Mouse (Mus musculus) intestine, embryonic 14.5 days (tissue): Measurements from ENCODE around the gene Vav3. TPM values are rescaled to one million over a fixed set of nuclear protein-coding genes. Genes with fewer than 3 reads are reported as not detected.
A peak's percentile ranks its signal among the peaks of the same experiment; 100 is the strongest.

Source experiments
- ATAC-seq: fragments of 200-750 bp; cut with Nextera tagmentation; replicated peaks from 2 replicates; pipeline ENCODE4 v1.8.0; 2017; ENCODE audit warnings: low read depth, moderate number of reproducible peaks, moderate TSS enrichment, moderate library complexity; ENCODE audit not compliant: low FRiP score, low TSS enrichment
- DNase-seq: peaks from one replicate; pipeline ENCODE4 v3.0.0-alpha.2; 2018; ENCODE audit warnings: low spot score
- H3K27ac ChIP-seq: fragments of 300-500 bp; sonication (generic); 2 replicates; pipeline ENCODE4 v1.5.1; 2014; ENCODE audit warnings: low read depth, mild to moderate bottlenecking, control low read depth
- H3K27me3 ChIP-seq: fragments of 300-500 bp; sonication (generic); replicated peaks from 2 replicates; pipeline ENCODE4 v1.6.1; 2014; ENCODE audit warnings: low read length, control low read depth; ENCODE audit not compliant: control insufficient read depth, insufficient read depth
- H3K36me3 ChIP-seq: fragments of 300-500 bp; sonication (generic); 2 replicates; pipeline ENCODE4 v1.6.1; 2014; ENCODE audit warnings: low read length, control low read depth; ENCODE audit not compliant: control insufficient read depth, insufficient read depth
- H3K4me1 ChIP-seq: fragments of 300-500 bp; sonication (generic); replicated peaks from 2 replicates; pipeline ENCODE4 v1.6.1; 2014; ENCODE audit warnings: low read length, control low read depth, mixed read lengths; ENCODE audit not compliant: control insufficient read depth, insufficient read depth
- H3K4me2 ChIP-seq: fragments of 300-500 bp; sonication (generic); 2 replicates; pipeline ENCODE4 v1.6.1; 2014; ENCODE audit warnings: low read length
- H3K4me3 ChIP-seq: fragments of 300-500 bp; sonication (generic); 2 replicates; pipeline ENCODE4 v1.5.1; 2014; ENCODE audit warnings: low read depth, low read length, control low read depth, mixed read lengths
- H3K9ac ChIP-seq: fragments of 300-500 bp; sonication (generic); 2 replicates; pipeline ENCODE4 v1.6.1; 2014; ENCODE audit warnings: mild to moderate bottlenecking, low read length
- H3K9me3 ChIP-seq: fragments of 300-500 bp; sonication (generic); 2 replicates; pipeline ENCODE4 v1.6.1; 2016; ENCODE audit warnings: low read length, control low read depth; ENCODE audit not compliant: control insufficient read depth
- WGBS: fragments of 180-500 bp; shearing (Covaris S2); extraction: QIAGEN DNeasy Blood & Tissue Kit; methylation state at CpG from one replicate; pipeline ENCODE4 v1.1.7; 2014; 5-methylcytosine and 5-hydroxymethylcytosine counted together
- polyA plus RNA-seq: library from polyadenylated mRNA; unstranded; fragments of >200 nt; fragmentation: Nextera tagmentation; extraction: Ambion mirVana; gene quantifications from 2 replicates; pipeline ENCODE4 v1.2.1, GENCODE M21; 2014

Vav3 gene
- polyA plus RNA-seq, 1 experiment from 2014 or later = 17.1 TPM

DNA sequence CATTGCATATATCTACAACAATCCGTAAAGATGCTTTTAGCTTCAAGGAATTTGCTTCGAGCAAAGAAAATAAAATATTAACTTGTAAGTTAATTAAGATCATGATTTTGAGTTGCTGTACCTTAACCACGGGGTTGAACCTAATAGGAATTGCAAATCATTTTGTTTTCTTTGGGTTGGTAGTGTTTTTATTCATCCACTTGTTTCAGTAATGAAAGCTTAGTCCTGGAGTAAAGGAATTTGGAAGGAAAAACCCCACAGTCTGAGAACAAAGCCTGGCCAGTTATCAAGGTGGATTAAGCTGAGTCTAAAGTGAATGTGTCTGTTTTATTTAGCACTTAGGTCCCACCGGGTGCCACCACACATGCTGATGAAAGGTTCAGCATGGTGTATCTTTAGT, 199.6 kb downstream of the Vav3 start:
- Histone ChIP-seq H3K4me3 (no peak overlapping the region), H3K27ac (no peak overlapping the region), H3K4me1 (no peaks in the 10 kb centered on the region), H3K4me2 (no peak overlapping the region), H3K27me3 (no peaks in the 10 kb centered on the region), H3K36me3 (no peaks in the 10 kb centered on the region), H3K9me3 (no peaks in the 10 kb centered on the region), H3K9ac (no peak overlapping the region)
- WGBS = 65% methylated on average over 4 of the region's 4 CpGs
- ATAC-seq (no peak), DNase-seq (no peak)

DNA sequence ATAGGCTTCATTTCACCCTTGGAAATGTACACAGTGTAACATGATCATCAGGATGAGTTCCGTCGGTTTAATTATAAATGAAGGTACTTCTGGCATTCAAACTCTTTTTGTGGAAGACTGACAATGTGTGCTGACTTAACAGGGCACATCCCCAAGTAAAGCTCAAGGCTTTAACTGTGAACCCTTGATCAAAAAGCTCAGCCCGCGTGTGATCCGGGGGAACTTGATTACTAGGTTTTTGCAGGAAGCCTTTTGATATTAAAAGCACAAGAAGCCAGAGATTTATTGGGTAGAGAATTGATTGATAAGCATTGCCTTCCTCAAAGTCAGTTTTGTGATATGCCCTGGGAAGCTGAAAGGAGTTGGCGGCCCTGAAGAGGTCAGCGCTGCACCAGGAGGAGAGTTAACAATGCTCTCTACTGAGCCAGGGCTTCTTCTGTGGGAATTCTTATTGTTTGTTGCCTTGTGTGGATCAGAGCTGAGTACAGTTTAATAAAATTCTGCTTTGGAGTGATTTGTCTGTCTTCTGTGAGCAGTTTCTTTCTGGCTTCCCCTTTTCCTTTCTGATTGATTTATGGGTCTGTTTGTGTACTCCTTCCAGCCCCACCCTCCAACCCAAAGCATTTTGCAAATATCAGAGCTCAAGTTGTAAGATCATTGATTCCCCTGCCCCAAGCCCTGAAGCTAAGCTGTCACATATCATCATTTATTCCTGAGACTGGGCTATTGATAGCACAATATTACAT, 204.2 kb downstream of the Vav3 start:
- no peaks in the 10 kb centered on the region for H3K4me1 ChIP-seq
- no peak overlapping the region for H3K9ac ChIP-seq
- no peak overlapping the region for H3K27ac ChIP-seq
- 52% methylated on average over 7 of the region's 7 CpGs for WGBS
- no peaks in the 10 kb centered on the region for H3K27me3 ChIP-seq
- H3K4me2 ChIP-seq = no peak overlapping the region
- DNase-seq (no peak), ATAC-seq (no peak)
- no peak overlapping the region for H3K4me3 ChIP-seq
- H3K9me3 ChIP-seq = no peaks in the 10 kb centered on the region
- no peaks in the 10 kb centered on the region for H3K36me3 ChIP-seq

DNA sequence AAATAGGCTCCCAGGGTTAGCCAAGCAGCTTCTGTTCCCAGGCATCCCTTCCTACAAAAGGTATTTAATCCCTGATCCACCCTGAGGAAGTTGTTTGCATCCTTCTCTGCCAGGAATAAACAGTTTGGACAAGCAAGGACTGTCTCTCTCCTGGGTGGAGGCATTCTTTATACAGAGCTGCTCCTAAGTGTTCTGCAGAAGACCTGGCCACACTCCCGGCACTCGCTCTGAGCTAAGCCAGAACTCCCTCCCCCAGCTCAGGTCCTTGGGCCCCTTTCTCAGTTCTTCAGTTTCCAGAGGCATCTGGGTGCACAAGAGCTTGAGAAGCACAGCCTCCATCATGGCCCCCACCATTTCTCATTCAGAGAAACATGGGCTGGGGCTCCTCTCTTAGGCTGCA, 216.9 kb downstream of the Vav3 start:
- Histone ChIP-seq H3K36me3 (no peaks in the 10 kb centered on the region), H3K4me1 (no peaks in the 10 kb centered on the region; the same call in 1 of the 2 replicates), H3K4me3 (no peak overlapping the region), H3K9ac (no peak overlapping the region), H3K4me2 (no peak overlapping the region), H3K9me3 (no peaks in the 10 kb centered on the region), H3K27ac (no peak overlapping the region), H3K27me3 (no peaks in the 10 kb centered on the region)
- ATAC-seq = no peak
- WGBS = 59% methylated on average over 2 of the region's 2 CpGs
- no peak for DNase-seq

DNA sequence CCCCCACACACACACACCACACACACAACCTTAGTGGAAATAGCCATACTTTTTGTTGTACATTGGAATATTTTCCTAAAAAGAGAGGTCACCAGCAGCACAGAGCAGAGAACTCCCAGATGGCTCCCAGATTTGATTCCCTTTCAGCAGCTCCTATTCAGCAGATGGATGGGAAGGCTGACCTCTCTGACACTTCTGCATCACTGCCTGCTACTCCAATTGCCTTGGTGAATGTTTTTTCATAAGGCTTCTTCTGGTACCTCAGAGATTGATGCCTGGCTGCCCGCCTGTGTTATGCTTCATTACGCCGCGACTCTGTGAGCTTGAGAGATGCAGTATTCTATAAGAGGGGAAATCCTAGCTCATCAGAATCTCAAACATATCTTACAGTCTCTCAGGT, 220.8 kb downstream of the Vav3 start:
- no peak for ATAC-seq
- H3K36me3 ChIP-seq = no peaks in the 10 kb centered on the region
- H3K9ac ChIP-seq = no peak overlapping the region
- H3K4me1 ChIP-seq = no peaks in the 10 kb centered on the region; the same call in 1 of the 2 replicates
- no peak overlapping the region for H3K27ac ChIP-seq
- WGBS = 44% methylated on average over 4 of the region's 4 CpGs
- no peak for DNase-seq
- H3K4me2 ChIP-seq = no peak overlapping the region
- H3K9me3 ChIP-seq = no peaks in the 10 kb centered on the region
- H3K27me3 ChIP-seq = no peaks in the 10 kb centered on the region
- no peak overlapping the region for H3K4me3 ChIP-seq

DNA sequence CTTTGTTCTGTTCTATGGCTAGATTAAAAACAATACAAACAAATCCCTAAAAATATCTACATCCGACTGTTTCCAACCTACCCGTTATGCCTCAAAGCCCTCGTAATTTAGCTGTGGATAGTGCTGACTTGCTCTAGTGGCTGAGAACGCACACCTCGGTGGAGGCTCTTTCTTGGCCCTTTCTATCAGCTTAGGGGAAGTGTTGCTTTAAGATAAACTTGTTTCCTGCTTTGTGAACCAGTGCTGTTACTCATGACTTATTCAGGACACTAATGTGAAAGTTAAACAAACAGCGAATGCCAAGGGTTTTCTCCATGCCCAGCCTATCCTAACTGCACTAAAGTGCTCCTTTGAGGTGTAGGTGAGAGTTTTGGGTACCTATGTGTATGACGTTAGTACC, 221.3 kb downstream of the Vav3 start:
- DNase-seq = no peak
- no peaks in the 10 kb centered on the region; the same call in 1 of the 2 replicates for H3K4me1 ChIP-seq
- H3K9me3 ChIP-seq = no peaks in the 10 kb centered on the region
- H3K4me2 ChIP-seq = no peak overlapping the region
- no peaks in the 10 kb centered on the region for H3K36me3 ChIP-seq
- no peak overlapping the region for H3K27ac ChIP-seq
- H3K9ac ChIP-seq = no peak overlapping the region
- H3K27me3 ChIP-seq = no peaks in the 10 kb centered on the region
- 55% methylated on average over 7 of the region's 7 CpGs for WGBS
- ATAC-seq = no peak
- H3K4me3 ChIP-seq = no peak overlapping the region

DNA sequence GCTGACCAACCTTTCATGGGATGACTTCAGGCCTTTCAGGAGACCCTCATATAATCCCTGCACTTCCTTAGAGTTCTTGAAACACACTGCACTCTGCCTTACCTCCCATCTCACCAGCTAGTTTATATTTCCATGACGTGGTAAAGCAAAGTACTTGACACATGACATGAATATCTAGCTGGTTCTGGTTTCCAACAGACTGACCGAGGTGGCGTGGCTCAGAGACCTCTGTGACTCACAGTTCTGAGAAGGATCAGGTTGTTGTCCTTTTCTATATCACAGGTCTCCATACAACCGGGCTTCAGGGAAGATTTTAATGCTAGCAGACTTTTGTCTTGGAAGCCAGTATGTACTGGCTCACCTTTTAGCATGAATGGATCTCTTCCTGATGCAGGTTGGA, 221.8 kb downstream of the Vav3 start:
- Histone ChIP-seq H3K27ac (no peak overlapping the region), H3K27me3 (no peaks in the 10 kb centered on the region), H3K4me2 (no peak overlapping the region), H3K9me3 (no peaks in the 10 kb centered on the region), H3K9ac (no peak overlapping the region), H3K4me1 (no peaks in the 10 kb centered on the region; the same call in 1 of the 2 replicates), H3K4me3 (no peak overlapping the region), H3K36me3 (no peaks in the 10 kb centered on the region)
- DNase-seq (no peak), ATAC-seq (no peak)
- 61% methylated on average over 4 of the region's 4 CpGs for WGBS

DNA sequence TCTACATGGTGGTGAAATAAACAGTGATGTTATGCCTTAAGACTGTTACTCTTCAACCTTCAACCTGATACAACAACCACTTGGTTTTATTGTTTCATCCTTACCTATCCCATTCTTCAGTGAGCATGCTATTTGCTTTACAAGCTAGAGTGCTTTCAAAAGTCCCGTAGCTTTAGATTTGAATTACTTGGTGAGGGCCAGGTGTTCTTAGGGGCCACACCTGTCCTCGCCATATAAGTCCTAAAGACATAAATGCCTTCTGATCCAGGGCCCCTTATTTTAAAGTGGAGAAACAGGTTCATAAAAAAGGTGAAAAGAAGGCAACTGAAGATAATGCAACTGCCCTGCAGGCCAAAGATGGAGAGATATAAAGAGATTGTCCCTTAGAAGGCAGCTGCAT, 224.0 kb downstream of the Vav3 start:
- no peak for ATAC-seq
- 63% methylated on average over 2 of the region's 2 CpGs for WGBS

DNA sequence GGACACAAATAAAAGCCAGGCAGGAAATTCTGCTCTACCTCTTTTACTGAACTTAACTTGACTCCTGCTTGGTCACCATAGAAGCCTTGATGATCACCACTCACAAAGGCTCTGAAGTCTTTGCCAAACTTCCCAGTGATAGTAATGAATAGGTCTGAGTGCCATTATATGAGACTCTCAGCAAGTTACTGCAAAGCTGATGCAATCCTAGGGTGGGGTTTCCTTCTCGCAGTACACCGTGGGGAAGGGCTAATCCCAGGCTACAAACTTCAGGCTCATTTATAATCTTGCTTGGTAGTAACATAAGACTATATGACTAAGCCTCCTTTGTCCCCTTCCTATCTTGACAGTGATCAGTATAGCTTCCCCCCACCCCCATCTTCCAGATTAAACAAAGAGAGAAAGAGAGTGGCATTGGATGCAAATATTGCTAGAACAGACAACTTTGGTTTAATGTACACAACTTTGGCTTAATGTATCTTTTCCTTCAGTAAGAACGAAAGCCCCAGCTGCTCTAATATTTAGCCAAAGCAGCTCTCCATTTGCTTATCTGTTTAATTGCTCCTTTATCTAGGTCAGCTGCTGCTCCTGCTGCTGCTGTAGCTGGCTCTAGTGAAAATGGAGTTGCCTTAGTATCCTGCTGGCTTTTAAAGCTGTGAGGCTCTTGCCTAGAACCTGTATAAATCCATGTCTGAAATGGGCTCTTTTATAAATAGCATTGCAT, 228.3 kb downstream of the Vav3 start:
- Histone ChIP-seq H3K36me3 (no peaks in the 10 kb centered on the region), H3K27me3 (no peaks in the 10 kb centered on the region), H3K9me3 (no peaks in the 10 kb centered on the region), H3K4me2 (no peak overlapping the region), H3K4me1 (peaks cover 5% of the 10 kb centered on the region), H3K9ac (no peak overlapping the region), H3K27ac (no peak overlapping the region), H3K4me3 (no peak overlapping the region)
- DNase-seq = no peak
- peak; percentile 54 for ATAC-seq
- 12% methylated on average over 3 of the region's 3 CpGs for WGBS

More for the DNA sequence above, 224.0 kb downstream of the Vav3 start:
- Histone ChIP-seq H3K27me3 (no peaks in the 10 kb centered on the region), H3K27ac (no peak overlapping the region), H3K4me2 (no peak overlapping the region), H3K9ac (no peak overlapping the region), H3K9me3 (no peaks in the 10 kb centered on the region), H3K4me1 (peaks cover 5% of the 10 kb centered on the region), H3K4me3 (no peak overlapping the region), H3K36me3 (no peaks in the 10 kb centered on the region)
- DNase-seq = no peak

DNA sequence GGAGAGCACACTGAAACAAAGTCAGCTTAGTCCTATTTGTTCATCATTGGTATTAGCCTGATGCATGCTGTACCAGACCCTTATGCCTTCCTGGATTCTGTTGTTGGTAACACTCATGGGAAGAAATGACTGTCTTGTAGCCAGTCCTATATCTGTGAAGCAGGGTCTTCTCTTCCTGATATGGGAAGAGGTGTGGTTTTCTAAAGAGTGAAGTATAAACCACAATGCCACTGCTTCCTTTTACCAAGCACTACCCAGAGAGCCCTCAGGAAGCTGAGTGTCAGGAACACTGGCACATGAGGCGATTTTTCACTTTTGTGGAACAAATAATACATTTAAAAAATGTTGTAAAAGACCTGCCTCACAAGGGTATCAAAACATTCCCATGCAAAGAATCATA, 231.0 kb downstream of the Vav3 start:
- H3K4me1 ChIP-seq = peaks cover 5% of the 10 kb centered on the region
- H3K9ac ChIP-seq = no peak overlapping the region
- 89% methylated on average over 1 of the region's 1 CpGs for WGBS
- H3K27me3 ChIP-seq = no peaks in the 10 kb centered on the region
- H3K27ac ChIP-seq = no peak overlapping the region
- H3K4me2 ChIP-seq = no peak overlapping the region
- H3K4me3 ChIP-seq = no peak overlapping the region
- H3K9me3 ChIP-seq = no peaks in the 10 kb centered on the region
- DNase-seq (no peak), ATAC-seq (no peak)
- H3K36me3 ChIP-seq = no peaks in the 10 kb centered on the region
